Mouse (Mus musculus): ENCODE results near the gene Ccdc30.

Ccdc30 gene

GRCm38 (mm10) chr4:119415072-119415753 lies at the start of gene Ccdc30:
Gene Ccdc30, minus strand, starts transcription at chr4:119415521.
- peak; percentile 98 for DNase-seq

DNA sequence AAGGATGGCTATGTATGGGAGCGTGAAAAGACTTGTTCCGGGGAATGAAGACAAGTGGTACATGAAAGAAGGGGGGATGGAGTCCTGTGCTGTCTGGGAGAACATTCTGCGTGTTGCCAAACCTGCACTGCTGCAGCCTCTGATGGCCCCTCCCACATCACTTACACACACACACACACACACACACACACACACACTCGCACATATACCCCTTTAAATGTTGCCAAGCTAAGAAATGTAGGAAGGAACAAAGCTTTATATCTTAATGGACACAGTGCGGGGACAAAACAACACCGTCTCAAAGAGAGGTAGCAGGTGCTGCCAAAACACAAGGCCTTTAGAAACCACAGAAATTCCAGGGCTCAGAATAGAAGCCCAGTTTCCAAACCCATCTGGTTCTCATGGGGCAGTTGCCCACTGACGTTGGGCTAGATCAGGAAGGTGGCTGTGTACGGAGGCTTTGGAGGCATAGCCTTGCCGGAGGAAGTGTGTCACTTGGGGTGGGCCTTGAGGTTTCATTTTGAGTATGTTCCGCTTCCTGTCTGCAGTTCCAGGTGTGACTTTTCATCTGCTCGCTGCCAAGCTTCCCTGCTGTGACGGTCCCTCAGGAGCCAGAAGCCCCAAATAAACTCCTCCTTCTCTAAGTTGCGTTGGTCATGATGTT lies 48.6 kb upstream of the Ccdc30 start:
- DNase-seq, result peak; percentile 35 to 36

DNA sequence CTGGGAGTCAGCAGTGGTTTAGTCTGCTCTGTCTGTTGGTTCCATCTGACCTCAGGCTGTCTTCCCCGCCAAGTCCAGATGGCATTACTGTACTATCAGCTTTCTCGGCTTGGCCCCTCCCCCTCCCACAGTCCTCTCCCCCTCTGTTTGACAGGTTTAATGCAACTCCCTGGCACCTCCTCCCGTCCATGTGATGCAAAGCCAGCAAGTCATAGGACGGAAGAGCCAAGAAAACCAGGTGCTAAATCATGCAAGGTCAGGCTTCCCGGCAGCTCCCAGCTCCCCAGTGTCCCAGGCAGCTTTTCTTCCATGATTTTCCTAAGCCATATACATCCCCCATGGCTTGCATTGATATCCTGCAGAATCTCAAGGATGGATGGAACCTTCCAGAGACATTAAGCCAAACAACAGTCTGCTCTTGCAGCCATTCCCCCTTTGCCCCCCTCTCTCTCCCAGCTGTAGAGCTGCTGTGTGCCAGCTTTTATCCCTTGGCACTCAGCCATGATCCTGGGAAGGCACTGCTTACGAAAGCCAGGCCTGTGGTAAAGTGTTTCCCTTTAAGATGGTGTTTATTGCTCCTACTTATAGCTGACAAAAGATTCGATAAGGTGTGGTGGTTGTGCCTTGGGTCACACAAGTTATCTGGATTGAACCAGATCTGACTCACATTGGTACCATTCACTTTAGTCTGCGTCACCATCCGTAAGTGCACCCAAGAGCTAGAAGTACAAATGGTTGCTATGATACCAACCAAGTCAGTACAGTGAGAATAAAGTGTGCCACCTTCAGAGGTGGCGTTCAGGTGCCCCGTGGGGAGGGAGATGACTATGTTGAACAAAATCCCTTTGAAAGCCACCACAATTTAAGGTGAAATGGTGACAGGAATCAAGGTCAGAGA lies 47.8 kb upstream of the Ccdc30 start:
- DNase-seq, result peak; percentile 97 to 98

DNA sequence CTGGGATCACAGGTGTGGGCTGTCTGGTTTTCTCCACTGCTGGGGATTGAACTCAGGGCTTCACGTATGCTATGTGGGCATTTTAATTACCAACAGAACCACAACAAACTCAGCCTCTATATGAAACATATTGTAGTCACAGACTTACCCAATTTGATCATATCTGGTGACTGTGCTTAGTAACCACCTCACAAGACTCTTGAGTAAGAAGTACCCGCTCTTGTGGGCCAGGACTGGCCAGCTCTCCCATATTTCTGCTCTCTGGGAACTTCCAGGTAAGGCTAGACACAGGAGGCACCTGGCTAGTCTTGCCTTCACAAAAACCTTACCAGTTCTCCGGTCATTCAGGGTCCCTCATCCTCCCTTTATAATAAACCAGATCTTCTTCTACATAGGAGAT lies 47.1 kb upstream of the Ccdc30 start:
- DNase-seq, result no peak

DNA sequence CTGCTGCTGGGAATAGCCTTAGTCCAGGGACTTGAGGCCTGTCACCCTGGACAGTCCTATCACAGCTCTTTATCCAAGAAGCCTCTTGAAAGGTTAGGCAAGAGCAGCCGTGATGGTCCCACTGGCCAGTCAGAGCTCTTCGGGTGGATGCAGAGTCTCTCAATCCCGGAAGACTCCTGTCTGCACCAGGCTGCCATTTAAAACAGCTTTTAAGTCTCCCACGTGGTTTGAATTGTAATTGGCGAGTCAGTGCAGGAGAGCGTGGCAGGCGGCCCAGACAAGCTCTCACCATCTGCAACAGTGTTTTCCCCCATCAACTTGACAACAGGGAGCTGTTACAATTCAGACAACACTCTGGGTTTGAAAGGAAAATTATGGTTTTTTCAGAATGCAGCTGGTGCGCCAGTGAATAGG lies 45.4 kb upstream of the Ccdc30 start:
- peak; percentile 89 to 90 for DNase-seq

DNA sequence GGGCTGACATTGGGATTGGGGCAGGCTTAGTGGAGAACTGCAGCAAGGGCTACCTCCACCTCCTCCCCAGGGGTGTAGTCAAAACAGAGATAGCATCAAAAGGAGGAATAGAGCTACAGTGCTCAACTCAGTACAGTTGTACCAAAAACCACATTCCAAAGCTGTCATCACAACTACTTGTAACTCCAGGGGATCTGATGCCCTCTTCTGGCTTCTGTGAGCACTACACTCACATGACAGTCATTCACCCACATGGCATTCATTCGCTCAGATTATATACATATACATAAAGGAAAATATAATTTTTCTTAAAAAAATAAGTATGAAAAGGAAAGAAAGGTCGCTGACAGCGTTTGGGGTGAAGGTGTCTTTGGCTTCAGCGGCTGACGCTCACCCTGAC lies 45.0 kb upstream of the Ccdc30 start:
- peak; percentile 70 to 79 for DNase-seq

DNA sequence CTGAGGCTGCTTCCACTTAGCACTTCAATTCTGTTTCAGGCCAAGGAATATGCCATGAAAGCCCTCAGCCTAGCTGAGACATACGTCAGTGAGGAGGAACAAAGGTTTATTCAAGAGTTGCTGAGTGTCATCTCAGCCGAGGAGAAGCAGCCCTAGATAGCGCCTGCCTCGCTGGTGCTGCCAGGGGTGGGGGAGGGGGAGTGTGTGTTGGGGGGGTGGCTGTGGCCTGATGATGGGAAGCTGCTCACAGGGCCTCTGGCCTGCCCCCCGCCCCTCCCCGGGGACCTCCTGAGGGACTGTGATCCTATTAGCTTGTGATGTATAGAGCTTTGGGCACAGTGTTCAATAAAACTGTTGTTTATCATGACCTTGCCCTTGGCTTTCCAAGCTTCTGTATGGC lies 38.2 kb upstream of the Ccdc30 start:
- DNase-seq, result peak; percentile 30 to 39

DNA sequence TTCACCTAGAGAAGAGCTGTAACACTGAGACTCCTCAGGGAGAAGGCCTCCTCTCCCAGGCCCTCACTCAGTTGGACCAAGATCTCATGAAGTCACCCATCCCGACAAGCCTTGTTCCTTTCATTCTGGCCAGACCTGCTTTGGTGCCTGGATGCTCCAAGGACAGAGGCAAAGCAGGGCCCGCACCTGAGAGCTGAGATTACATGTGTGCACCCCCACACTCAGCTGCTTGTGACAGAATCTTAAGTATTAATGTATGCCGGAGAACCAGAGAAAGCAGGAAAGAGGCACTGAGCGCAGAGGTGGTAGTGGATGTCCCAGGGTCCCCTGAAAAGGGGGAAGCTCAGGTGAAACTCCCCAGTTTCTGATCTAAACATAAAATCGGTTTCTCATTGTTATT lies 37.8 kb upstream of the Ccdc30 start:
- DNase-seq, result no peak

GRCm38 (mm10) chr4:119450436-119450835 lies 35.1 kb upstream of the Ccdc30 start:
- no peak for DNase-seq

DNA sequence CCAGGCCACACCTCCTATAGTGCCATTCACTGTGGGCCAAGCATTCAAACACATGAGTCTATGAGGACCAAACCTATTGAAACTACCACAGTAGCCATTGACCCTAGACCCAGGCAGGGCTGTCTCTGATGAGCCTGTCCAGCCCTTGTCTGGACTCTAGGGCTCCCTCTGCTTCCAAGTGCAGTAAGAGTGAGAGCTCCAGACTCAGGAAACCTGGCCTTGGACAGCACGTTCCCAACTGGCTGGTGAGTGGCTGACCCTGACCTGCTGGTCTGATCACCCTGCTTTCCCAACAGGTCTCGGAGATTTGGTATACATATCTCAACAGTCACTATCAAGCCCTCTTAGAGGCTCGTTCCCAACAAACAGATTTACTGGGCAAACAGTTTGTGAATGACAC lies 32.5 kb upstream of the Ccdc30 start:
- no peak for DNase-seq

GRCm38 (mm10) chr4:119447261-119447660 lies 31.9 kb upstream of the Ccdc30 start:
- no peak for DNase-seq

DNA sequence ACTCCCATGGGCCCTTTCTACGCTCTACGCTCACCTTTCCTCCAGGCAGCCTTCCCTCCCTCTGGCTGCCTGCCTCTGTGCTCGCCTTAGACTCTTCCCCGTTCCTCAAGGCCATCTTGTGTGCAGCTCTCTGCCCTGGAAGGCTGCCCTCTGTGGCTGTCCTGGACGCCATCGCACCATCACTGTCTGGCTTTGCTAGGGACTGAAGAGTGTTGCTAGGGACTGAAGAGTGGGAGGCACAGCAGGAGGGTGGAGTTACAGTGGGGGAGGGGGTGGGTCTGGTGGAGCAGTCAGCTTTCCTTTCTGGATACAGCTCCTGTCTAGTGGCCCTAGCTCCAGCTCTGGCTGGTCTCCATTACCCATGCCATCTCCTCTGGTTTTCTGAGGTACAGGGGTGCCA lies 27.2 kb upstream of the Ccdc30 start:
- DNase-seq, result no peak

GRCm38 (mm10) chr4:119441836-119442235 lies 26.5 kb upstream of the Ccdc30 start:
- DNase-seq, result no peak

DNA sequence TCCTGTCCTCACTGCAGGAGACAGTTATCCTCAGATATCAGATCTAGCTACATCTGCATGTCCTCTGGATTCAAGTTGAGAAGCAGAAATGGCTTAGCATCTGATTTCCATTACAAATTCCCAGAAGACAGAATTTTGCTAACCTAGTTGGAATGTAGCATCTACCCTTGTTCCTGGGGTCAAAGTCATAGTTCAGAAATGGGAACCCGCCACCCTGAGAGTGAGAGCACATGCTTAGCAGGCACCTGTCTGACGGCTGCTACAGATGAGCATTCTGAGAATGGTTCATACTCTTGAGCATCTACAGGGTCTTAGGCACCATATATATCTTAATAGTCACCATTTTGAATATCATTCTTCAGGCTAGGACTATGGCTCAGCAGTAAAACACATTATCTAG lies 22.6 kb upstream of the Ccdc30 start:
- no peak for DNase-seq

GRCm38 (mm10) chr4:119430678-119431077 lies 15.4 kb upstream of the Ccdc30 start:
- DNase-seq, result peak; percentile 86 to 87

- peak; percentile 17 to 26 for DNase-seq
These were observed 12.4 kb upstream of the Ccdc30 start for GRCm38 (mm10) chr4:119427680-119428079.

GRCm38 (mm10) chr4:119425601-119426000 lies 10.3 kb upstream of the Ccdc30 start:
- no peak for DNase-seq

DNA sequence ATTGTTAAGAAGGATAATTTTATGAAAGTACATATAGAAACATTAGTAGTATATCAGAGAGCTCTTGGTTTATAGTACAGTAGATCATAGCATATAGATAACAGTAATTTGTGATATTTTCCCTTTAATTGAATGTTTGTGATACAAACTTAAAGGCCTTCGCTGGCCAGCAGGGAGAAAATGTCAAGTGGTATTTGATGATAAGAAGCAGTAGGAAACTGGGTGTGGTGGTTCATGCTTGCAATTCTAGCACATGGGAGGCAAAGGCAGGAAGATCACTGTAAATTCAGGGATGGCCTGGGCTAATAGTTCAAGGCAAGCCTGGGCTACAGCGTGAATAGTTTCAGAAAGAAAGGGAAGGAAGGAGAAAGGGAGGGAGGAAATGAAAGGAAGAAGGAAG lies 9.8 kb upstream of the Ccdc30 start:
- no peak for DNase-seq

DNA sequence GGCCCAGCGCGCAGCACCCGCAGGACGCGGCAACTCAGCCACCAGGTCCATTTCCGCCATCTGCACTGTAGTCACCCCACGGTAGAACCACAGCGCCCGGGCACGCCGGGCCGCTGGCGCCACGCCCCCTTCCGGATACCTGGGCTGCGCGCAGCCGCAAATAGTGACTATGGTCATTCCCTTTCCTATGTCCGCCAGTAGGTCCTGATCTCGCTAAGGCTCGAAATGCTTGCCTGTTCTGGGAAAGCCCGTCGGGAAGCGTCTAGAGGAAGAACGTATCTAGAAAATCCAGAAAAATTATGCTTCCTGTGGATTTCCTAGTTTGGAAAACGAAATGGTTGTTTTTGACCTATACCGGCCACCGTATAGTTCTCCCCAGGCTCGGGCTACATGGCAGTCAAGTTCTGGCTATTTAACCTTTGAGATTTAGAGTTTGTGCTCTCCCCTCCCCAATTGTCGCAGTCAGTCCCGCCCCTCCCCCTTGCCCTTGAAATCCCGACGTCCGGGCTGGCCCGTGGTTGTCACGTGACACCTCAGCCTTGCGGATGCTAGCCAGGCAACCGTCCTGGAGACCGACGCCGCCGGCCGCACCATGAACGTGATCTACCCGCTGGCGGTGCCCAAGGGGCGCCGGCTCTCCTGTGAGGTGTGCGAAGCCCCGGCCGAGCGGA lies 7.1 kb upstream of the Ccdc30 start, which contains the start of the genes Ppcs and Zmynd12:
Gene Ppcs, minus strand, starts transcription at position 127 of the 671 bp plus-strand sequence.
Gene Zmynd12, plus strand, starts transcription at position 521 of the 671 bp plus-strand sequence.
- DNase-seq, result peak; percentile 95 to 96

GRCm38 (mm10) chr4:119421921-119422293 lies 6.6 kb upstream of the Ccdc30 start:
- peak; percentile 74 to 77 for DNase-seq

- no peak for DNase-seq
These were observed 5.9 kb upstream of the Ccdc30 start for GRCm38 (mm10) chr4:119421191-119421590.

GRCm38 (mm10) chr4:119417894-119418293 lies 2.6 kb upstream of the Ccdc30 start:
- DNase-seq, result no peak

- DNase-seq, result no peak
These were observed 1.9 kb upstream of the Ccdc30 start for GRCm38 (mm10) chr4:119417270-119417669.
